Mouse (Mus musculus) olfactory bulb, adult 2 months (tissue): ENCODE data around the gene Lonp2. TPM values are rescaled to one million over a fixed set of nuclear protein-coding genes. Genes with fewer than 3 reads are reported as not detected.

Source experiments
- H3K27ac ChIP-seq: fragments of 200-500 bp; 2 replicates; pipeline ENCODE4 v1.5.1; 2012; ENCODE audit warnings: low read depth, low read length; ENCODE audit not compliant: insufficient read depth
- H3K4me1 ChIP-seq: fragments of 200-500 bp; 2 replicates; pipeline ENCODE4 v1.6.1; 2012; ENCODE audit warnings: low read length; ENCODE audit not compliant: control insufficient read depth, insufficient read depth
- H3K4me3 ChIP-seq: fragments of 200-500 bp; 2 replicates; pipeline ENCODE4 v1.5.1; 2012; ENCODE audit warnings: mild to moderate bottlenecking, low read depth, low read length, moderate library complexity; ENCODE audit not compliant: insufficient read depth
- CTCF ChIP-seq: fragments of 200-500 bp; IDR thresholded peaks from 2 replicates; pipeline ENCODE4 v1.5.1; 2012; ENCODE audit warnings: low read depth, mild to moderate bottlenecking, low read length, moderate library complexity; ENCODE audit not compliant: insufficient read depth
- POLR2A ChIP-seq: fragments of 200-500 bp; IDR thresholded peaks from 2 replicates; pipeline ENCODE4 v1.6.1; 2012; ENCODE audit warnings: mild to moderate bottlenecking, low read depth, low read length, moderate library complexity; ENCODE audit not compliant: insufficient read depth
- WGBS: fragments of 180-500 bp; shearing (Covaris S2); methylation state at CpG from one replicate; pipeline ENCODE4 v1.1.7; 2018; 5-methylcytosine and 5-hydroxymethylcytosine counted together
- polyA plus RNA-seq: library from polyadenylated mRNA; stranded (reverse); fragments of >200 nt; gene quantifications from 2 replicates; pipeline ENCODE4 v1.2.4, GENCODE M21; 2012; ENCODE audit warnings: low replicate concordance; ENCODE audit not compliant: missing spikeins, insufficient read depth, insufficient read length

Gene Lonp2
- polyA plus RNA-seq, 1 experiment, result 163 TPM

DNA sequence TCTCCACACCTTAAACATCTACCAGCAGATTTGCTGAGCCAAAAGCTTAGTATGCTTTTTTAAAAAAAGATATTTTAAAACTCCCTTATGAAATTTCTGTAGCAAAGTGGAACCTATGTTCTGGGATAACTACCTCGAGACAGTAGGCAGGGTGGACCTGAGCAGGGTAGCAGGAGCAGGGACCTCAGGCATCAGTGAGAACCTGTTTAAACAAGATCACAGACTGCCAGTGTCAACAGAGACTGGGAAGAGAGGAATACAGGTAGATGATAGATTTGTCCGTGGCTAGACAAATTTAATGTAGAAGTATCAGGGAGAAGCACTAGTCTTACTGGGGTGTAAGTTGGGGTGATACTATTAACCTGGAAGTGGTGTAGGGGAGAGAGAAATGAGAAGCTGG, 10.0 kb upstream of the Lonp2 start:
- 91% methylated on average over 2 of the region's 2 CpGs for WGBS
- H3K4me3 ChIP-seq, result no peak overlapping the region
- TF ChIP-seq POLR2A (no peak), CTCF (no peak)
- H3K27ac ChIP-seq, result no peak overlapping the region
- no peaks in the 10 kb centered on the region for H3K4me1 ChIP-seq

DNA sequence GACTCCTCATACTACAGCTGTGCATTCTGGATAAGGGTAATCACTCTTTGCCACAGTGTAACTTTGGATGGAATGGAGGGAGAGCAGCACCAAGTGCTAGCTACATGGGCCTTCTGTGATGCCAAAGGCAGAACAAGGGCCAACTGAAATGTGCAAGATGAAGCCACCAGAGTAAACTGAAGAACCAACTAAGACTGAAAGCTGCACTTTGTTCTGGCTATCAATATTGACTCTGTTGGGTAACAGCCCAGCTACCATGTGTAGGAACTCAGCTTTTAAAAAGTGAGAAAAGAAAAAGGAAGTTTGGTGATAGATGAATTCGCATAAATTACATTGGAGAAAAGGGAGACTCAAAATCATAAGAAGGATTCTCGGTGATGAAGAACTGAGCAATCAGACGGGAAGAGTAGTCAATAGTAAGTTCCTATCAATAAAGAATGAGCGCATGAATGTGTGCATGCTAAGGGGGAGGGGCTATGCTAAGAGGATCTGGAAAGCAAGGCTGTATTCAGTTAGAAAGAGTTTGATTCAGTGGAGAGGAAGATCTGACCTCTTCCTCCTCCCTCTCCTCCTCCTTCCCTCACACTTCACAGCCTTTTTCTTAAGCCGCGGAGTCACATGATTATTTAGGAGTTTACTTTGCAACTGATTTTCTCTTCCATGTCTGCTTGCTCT, 8.6 kb upstream of the Lonp2 start:
- Histone ChIP-seq H3K4me3 (no peak overlapping the region), H3K27ac (no peak overlapping the region), H3K4me1 (no peaks in the 10 kb centered on the region)
- TF ChIP-seq POLR2A, result no peak
- no peak for TF ChIP-seq CTCF
- 88% methylated on average over 6 of the region's 6 CpGs for WGBS

DNA sequence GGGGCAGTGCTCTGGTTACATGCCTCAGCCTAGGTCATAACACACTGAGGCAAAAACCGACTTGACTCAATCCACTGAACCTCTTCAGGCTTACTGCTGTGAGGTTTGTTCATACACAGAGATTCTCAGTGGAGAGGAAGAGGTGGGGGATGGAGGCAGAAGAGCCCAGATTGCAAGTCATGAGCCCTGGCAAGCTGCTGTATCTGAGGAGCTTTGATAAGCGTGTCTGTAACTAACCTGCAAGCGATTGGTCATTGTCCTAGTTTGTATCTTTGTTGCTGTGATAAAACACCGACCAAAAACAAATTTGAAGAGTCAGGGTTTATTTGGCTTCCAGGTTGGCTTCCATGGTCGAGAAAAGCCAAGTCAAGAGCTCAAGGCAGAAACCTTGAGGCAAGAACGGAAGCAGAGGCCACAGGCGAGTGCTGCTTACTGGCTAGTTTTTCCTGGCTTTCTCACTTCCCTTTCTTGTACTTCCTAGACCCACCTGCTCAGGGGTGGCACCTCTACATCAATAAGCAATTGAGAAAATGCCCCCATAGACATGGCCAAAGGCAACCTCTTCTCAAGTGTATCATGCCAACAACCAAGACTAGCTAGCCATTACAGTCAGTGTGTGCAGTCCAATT, 6.0 kb upstream of the Lonp2 start:
- Histone ChIP-seq H3K27ac (no peak overlapping the region), H3K4me3 (no peak overlapping the region), H3K4me1 (no peaks in the 10 kb centered on the region)
- WGBS, result 78% methylated on average over 7 of the region's 7 CpGs
- TF ChIP-seq POLR2A (no peak), CTCF (no peak)

DNA sequence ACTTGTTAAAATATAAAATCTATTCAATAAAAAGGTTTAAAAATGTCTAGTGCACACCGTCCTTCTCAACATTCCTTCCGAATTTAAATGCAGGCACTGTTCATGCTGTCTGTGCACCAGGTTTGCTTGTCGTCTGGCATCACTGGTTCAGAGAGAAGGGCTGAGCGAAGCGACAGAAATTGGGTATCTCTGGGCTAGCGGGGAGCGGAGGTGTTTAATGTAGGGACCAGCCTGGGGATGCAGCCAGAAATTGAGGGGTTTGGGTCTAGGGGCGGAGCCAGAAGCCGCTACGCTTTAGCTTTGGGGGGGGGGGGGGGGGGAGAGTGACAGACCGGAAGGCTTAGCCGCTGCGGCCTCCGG, 312 bp upstream of the Lonp2 start:
- Histone ChIP-seq H3K4me1 (peaks cover 4% of the 10 kb centered on the region), H3K27ac (peak overlapping the region; percentile 92), H3K4me3 (peak overlapping the region; percentile 62)
- under 1% methylated on average over 14 of the region's 14 CpGs for WGBS
- TF ChIP-seq CTCF, result no peak
- TF ChIP-seq POLR2A, result no peak

DNA sequence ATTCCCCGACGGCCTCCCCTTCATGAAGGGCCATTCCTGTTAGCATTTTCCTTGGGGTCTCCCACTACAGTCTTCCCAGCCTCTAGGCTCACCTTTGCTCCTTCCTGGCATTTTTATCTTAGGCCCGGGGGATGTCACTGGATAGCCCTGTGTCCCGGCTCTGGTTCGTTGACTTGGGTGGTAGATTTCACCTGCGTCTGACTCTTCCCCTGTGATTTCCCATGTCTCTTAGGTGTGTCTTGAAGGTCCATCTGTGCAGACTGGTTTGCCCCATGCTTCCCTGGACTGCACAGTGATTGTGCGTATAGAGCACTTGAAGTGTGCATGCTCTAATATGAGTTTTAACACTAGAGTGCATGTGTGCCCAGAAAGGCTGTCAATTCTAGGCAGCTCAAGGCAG, 1.1 kb downstream of the Lonp2 start:
- Histone ChIP-seq H3K27ac (no peak overlapping the region), H3K4me3 (peak overlapping the region; percentile 62), H3K4me1 (peaks cover 4% of the 10 kb centered on the region)
- no peak for TF ChIP-seq CTCF
- TF ChIP-seq POLR2A, result no peak
- 47% methylated on average over 7 of the region's 7 CpGs for WGBS

DNA sequence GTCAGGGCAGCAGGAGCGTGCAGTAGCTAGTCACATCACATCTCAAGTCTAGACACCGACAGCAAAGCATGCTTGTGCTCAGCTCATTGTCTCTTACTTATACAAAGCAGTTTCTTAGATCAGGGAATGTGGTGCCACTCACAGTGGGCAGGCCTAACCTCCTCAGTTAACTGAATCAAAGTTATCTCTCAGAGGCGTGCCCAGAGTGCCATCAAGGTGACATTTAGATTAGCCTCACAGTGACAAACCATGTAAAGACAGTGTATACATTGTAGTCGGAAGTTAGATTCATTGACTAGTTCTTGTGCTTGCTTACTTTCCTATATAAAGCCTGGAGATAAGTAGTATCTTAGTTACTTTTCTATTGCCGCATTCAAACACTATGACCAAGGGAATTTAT, 6.4 kb downstream of the Lonp2 start:
- 89% methylated on average over 5 of the region's 5 CpGs for WGBS

DNA sequence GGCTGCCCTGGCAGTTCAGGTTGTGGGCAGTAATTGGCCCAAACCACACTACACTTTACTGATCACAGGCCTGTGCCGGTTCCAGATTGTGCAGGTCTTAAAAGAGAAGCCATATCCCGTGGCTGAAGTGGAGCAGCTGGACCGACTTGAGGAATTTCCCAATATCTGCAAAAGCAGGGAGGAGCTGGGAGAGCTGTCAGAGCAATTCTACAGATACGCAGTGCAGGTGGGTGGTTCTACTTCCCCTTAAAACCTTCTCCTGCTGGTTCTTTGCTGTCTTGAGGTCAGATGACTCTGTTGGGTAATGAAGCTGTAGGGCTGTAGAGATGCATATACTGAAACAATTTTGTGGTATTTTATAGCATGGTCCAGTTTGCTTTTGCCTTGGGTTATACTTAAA, 7.6 kb downstream of the Lonp2 start:
- H3K4me3 ChIP-seq, result no peak overlapping the region
- WGBS, result 77% methylated on average over 4 of the region's 4 CpGs
- 0 out of 2 replicates have a peak, but pooled peaks cover 2% of the 10 kb centered on the region for H3K4me1 ChIP-seq
- H3K27ac ChIP-seq, result no peak overlapping the region
- TF ChIP-seq CTCF, result no peak
- TF ChIP-seq POLR2A, result no peak

More for the DNA sequence above, 6.4 kb downstream of the Lonp2 start:
- Histone ChIP-seq H3K27ac (no peak overlapping the region), H3K4me1 (0 out of 2 replicates have a peak, but pooled peaks cover 2% of the 10 kb centered on the region), H3K4me3 (no peak overlapping the region)
- TF ChIP-seq CTCF, result no peak
- no peak for TF ChIP-seq POLR2A

DNA sequence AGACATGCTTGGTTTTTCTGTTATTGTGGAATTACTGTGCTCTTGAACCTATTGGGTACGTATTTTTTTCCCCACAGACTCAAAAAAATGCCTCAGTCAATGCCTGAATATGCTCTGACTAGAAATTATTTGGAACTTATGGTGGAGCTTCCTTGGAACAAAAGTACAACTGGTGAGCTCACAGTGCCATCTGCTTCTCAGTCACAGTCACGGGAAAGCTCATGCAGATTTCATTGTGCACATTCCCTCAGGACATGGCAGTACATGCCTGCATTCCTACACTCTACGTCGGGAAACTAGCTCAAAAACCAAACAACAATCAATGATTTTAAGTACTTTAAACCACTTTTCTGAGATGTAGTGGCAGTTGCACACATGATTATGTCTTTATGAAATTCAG, 14.0 kb downstream of the Lonp2 start:
- no peak overlapping the region for H3K27ac ChIP-seq
- TF ChIP-seq CTCF (no peak), POLR2A (no peak)
- WGBS, result 79% methylated on average over 4 of the region's 4 CpGs
- no peaks in the 10 kb centered on the region for H3K4me1 ChIP-seq
- no peak overlapping the region for H3K4me3 ChIP-seq

DNA sequence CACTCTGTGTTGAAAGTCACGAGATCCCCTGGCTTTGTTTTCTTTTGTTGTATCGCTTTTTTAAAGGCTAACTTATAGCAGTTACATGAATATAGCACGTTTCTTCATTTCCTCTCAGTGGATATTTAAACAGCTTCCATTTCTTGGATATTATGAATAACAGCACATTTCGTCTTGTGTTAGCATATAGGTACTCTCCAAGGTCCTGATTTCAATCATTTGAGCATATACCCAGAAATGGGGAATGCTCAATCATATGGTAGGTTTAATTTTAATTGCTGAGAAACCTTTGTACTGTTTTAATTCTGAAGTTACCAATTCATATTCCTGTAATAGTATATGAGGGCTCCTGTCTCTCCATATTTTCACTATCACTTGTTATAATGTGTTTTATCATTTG, 15.1 kb downstream of the Lonp2 start:
- 94% methylated on average over 4 of the region's 4 CpGs for WGBS
- Histone ChIP-seq H3K4me1 (no peaks in the 10 kb centered on the region), H3K4me3 (no peak overlapping the region), H3K27ac (no peak overlapping the region)
- TF ChIP-seq POLR2A, result no peak
- TF ChIP-seq CTCF, result no peak
